Mouse (Mus musculus) midbrain, embryonic 14.5 days (tissue): ENCODE measurements at regions not wholly inside any gene's neighbourhood (a gene's known extent, or its start where the extent isn't known, plus 50 kb on each side); places are given as distances from the start of the nearest gene placed in this dataset.

ENCODE experiments used
- ATAC-seq: fragments of 200-750 bp; cut with Nextera tagmentation; 2 replicates; pipeline ENCODE4 v1.8.0; 2017; ENCODE audit warnings: moderate number of reproducible peaks, moderate library complexity; ENCODE audit not compliant: low FRiP score, low TSS enrichment
- DNase-seq: peaks from one replicate; pipeline ENCODE4 v3.0.0-alpha.2; 2015
- H3K27ac ChIP-seq: fragments of 300-500 bp; sonication (generic); replicated peaks from 2 replicates; pipeline ENCODE4 v1.5.1; 2014; ENCODE audit warnings: mild to moderate bottlenecking, low read depth, low read length, moderate library complexity
- H3K27me3 ChIP-seq: fragments of 300-500 bp; sonication (generic); 2 replicates; pipeline ENCODE4 v1.6.1; 2014; ENCODE audit warnings: low read length, control low read depth, mixed read lengths; ENCODE audit not compliant: control insufficient read depth, insufficient read depth
- H3K36me3 ChIP-seq: fragments of 300-500 bp; sonication (generic); 2 replicates; pipeline ENCODE4 v1.6.1; 2014; ENCODE audit warnings: low read length, control low read depth; ENCODE audit not compliant: control insufficient read depth, insufficient read depth
- H3K4me1 ChIP-seq: fragments of 300-500 bp; sonication (generic); 2 replicates; pipeline ENCODE4 v1.6.1; 2014; ENCODE audit warnings: mild to moderate bottlenecking, antibody characterized with exemption, low read length, control low read depth; ENCODE audit not compliant: control insufficient read depth, insufficient read depth
- H3K4me2 ChIP-seq: fragments of 300-500 bp; sonication (generic); 2 replicates; pipeline ENCODE4 v1.6.1; 2014; ENCODE audit warnings: mild to moderate bottlenecking, low read length, moderate library complexity
- H3K4me3 ChIP-seq: fragments of 300-500 bp; sonication (generic); replicated peaks from 2 replicates; pipeline ENCODE4 v1.5.1; 2014; ENCODE audit warnings: low read depth, low read length
- H3K9ac ChIP-seq: fragments of 300-500 bp; sonication (generic); replicated peaks from 2 replicates; pipeline ENCODE4 v1.6.1; 2014; ENCODE audit warnings: mild to moderate bottlenecking, low read length, moderate library complexity
- H3K9me3 ChIP-seq: fragments of 300-500 bp; sonication (generic); 2 replicates; pipeline ENCODE4 v1.6.1; 2016; ENCODE audit warnings: low read length, control low read depth, mixed read lengths; ENCODE audit not compliant: control insufficient read depth
- WGBS: fragments of 180-500 bp; shearing (Covaris S2); extraction: QIAGEN DNeasy Blood & Tissue Kit; methylation state at CpG from one replicate; pipeline ENCODE4 v1.1.7; 2014; 5-methylcytosine and 5-hydroxymethylcytosine counted together

DNA sequence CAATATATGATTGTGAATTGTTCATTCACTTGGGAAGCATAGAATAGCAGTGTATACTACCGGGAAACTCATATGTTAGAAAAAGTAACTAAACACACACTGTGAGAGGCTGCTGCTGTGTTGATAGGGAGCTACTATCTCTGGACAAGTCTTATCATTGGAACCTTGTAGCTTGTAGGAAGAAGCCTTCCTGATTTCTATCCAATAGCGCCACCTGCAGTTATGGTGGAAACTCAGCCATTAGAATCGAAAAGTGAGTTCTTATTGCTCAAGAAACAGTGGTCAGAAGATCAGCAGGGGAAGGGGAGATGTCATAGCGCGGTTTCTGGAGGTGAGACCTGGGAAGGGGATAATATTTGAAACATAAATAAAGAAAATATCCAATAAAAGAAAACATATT lies 1245.1 kb upstream of the Cdh6 start:
- H3K9ac ChIP-seq, result no peak overlapping the region
- WGBS, result 48% methylated on average over 5 of the region's 5 CpGs
- H3K36me3 ChIP-seq, result no peaks in the 10 kb centered on the region
- no peaks in the 10 kb centered on the region for H3K9me3 ChIP-seq
- H3K4me1 ChIP-seq, result no peaks in the 10 kb centered on the region
- no peak overlapping the region for H3K4me3 ChIP-seq
- H3K4me2 ChIP-seq, result no peak overlapping the region
- peak; percentile 67 for DNase-seq
- H3K27ac ChIP-seq, result no peak overlapping the region
- no peaks in the 10 kb centered on the region for H3K27me3 ChIP-seq
- no peak for ATAC-seq

DNA sequence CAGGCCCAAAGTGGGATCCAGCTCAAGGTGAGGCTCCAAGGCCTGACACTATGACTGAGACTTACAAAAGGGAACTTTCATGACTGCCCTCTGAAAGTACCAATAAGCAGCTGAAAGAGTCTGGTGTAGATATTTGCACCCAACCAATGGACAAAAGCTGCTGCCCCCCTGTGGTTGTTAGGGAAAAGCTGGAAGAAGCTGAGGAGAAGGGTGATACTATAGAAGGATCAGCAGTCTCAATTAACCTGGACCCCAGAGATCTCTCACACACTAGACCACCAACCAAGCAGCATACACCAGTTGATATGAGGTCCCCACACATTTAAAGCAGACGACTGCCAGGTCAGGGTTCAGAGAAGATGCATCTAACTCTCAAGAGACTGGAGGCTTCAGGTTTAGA lies 1211.9 kb upstream of the Cdh6 start:
- no peak overlapping the region for H3K9ac ChIP-seq
- no peak overlapping the region for H3K4me3 ChIP-seq
- WGBS, result 62% methylated on average over 1 of the region's 1 CpGs
- no peaks in the 10 kb centered on the region for H3K9me3 ChIP-seq
- no peak overlapping the region for H3K4me2 ChIP-seq
- no peaks in the 10 kb centered on the region for H3K4me1 ChIP-seq
- no peak overlapping the region for H3K27ac ChIP-seq
- no peaks in the 10 kb centered on the region for H3K27me3 ChIP-seq
- DNase-seq, result no peak
- no peak for ATAC-seq
- H3K36me3 ChIP-seq, result no peaks in the 10 kb centered on the region

DNA sequence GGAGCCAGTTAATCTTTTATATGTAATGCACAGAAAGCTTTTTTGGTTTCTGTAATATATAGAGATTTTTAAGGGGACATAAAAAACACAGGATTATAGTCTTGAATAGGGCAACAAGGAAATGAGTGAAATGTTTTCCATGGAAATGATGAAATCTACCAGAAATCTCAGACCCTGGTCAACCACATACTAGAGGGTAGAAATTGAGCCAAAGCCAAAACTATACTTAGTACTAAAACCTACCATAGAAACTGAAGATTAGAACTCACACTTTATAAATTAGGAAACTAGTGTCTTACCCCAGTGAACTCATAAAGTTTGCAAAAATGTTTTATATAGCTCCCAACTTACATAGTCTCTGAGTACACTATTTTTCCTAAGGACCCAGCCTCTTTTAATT lies 1204.9 kb upstream of the Cdh6 start:
- no peak overlapping the region for H3K9ac ChIP-seq
- no peaks in the 10 kb centered on the region for H3K27me3 ChIP-seq
- H3K36me3 ChIP-seq, result no peaks in the 10 kb centered on the region
- no peaks in the 10 kb centered on the region for H3K9me3 ChIP-seq
- ATAC-seq, result no peak
- no peak overlapping the region for H3K27ac ChIP-seq
- H3K4me1 ChIP-seq, result no peaks in the 10 kb centered on the region
- no peak overlapping the region for H3K4me2 ChIP-seq
- H3K4me3 ChIP-seq, result no peak overlapping the region
- no peak for DNase-seq
